Mouse (Mus musculus) cortical plate, adult 2 months (tissue): ENCODE data around the gene Pagr1b.

Experiments used
- CTCF ChIP-seq: fragments of 200-500 bp; IDR thresholded peaks from 2 replicates; pipeline ENCODE4 v1.5.1; 2011; ENCODE audit warnings: mild to moderate bottlenecking, control low read depth, low read length; ENCODE audit not compliant: insufficient read depth; ENCODE audit errors: extremely low read depth
- POLR2A ChIP-seq: fragments of 200-500 bp; IDR thresholded peaks from 2 replicates; pipeline ENCODE4 v1.6.1; 2011; ENCODE audit warnings: mild to moderate bottlenecking, low read length, control low read depth; ENCODE audit not compliant: insufficient read depth; ENCODE audit errors: extremely low read depth

DNA sequence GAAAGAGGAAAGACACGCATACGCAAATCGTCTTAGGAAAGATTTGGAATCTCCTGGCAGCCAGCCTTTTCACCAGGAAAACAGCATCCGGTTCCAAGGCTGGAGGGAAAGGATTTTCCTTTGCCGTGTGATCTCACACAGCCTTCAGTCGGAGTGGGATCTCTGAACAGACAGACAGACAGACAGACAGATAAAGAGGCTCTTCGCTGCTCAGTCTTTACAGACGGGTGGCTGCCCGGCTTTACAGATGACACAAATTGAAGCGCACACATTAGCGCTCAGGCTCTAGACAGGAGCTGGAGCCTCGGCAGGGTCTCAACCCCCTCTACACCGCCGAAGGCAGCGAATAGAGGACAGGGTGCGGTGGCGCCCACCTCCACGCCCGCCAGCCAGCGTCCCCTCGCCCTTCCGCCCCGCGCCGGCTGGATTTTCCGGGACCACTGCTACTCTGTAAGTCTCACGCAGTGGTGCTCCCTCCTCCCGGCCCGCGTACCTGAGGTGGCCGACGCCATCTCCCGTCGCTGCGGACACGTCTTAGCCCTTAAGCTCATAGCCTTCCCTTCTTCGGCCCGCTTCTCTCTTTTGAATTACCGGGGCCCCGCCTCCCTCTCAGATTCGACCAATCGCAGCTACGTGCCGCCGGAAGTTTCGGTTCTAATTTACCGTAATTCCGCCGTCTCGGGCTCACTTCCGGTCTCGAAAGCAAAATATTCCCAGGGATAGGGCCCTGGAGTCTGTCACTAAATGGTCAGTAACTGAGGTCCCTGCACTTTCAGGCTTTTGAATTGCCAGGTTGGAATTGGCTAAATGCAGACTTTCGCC, 25.8 kb upstream of the Pagr1b start, which contains the start of gene Kif22:
- TF ChIP-seq CTCF (no peak), POLR2A (peak; percentile 61)
